Mouse (Mus musculus): ENCODE data around the gene Efna5.

DNA sequence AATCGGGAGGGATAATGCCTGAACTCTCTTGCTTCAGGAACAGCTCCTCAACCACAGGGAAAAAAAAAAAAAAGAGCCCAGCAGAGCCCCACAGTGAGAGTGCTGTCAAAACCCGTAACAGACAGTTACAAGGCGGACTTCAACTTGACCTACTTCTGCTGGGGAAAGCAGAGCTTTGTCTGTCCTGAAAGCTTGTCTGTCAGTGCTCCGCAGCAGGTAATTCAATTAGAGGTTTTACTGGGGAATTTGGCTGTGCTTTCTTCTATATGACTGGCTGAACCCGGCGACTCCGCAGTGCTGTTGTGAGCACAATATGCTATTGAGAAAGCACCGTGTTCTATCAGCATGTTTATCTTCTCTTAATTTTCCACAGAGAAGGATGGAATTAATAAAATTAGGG is 266.9 kb downstream of the Efna5 start:
- TF ChIP-seq CTCF (conservative IDR thresholded peaks at IDR 0.05 in 1 of 2, IDR thresholded peaks at IDR 0.05 in 1 of 2; ENCODE audit: low read depth in 2 of 2, low read length in 2 of 2) = no peak
- TF ChIP-seq MYC (IDR thresholded peaks at IDR 0.05; ENCODE audit: low read depth, low read length) = no peak
- TF ChIP-seq MAX (IDR thresholded peaks at IDR 0.05; ENCODE audit: low read length) = no peak

Measured in CH12.LX (cell line).